Mouse (Mus musculus) spleen, embryonic (tissue): Measurements from ENCODE around the gene Ice2.

ENCODE experiments used
- CTCF ChIA-PET: fragments of 350-600 bp; sonication (Branson Sonifier 250); formaldehyde crosslinking; loops from one replicate; lab custom pipeline; 2022; lab: Charles Lee

Gene Ice2

DNA sequence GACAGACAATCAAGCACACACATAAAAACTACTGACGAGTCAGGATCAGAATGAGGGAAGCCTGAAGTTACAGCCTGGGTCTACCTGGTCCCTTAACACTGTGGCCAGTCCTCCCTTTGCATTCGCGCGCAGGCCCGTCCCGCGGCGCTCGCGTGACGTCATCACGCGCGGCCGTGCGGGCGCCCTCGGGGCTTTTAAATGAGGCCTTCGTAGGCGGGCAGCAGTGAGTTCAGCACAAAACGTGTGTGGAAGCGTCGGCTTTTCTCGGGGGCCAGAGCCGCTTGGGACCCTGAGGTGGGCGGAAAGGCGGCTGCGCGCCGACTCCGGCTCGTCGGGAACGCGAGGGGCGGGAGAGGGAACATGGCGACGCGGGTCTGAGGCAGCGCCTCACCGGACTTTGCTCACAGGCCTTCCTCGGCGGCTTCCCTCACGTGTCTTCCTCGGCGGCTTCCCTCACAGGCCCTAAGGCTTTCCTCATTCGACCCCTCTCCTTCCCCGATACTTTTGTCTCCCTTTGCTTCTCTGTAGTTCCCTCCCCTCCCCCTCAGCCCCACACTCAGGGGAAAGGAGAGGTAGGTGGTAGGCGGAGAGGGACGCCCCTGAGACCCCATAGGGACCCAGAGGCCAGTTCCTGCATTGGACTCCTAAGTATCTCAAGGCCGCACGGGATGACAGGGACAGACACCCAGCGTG is at the start of gene Ice2:
Ice2 (plus strand) TSS at position 147 of the 693 bp plus-strand sequence.
- CTCF ChIA-PET = no interaction called here

DNA sequence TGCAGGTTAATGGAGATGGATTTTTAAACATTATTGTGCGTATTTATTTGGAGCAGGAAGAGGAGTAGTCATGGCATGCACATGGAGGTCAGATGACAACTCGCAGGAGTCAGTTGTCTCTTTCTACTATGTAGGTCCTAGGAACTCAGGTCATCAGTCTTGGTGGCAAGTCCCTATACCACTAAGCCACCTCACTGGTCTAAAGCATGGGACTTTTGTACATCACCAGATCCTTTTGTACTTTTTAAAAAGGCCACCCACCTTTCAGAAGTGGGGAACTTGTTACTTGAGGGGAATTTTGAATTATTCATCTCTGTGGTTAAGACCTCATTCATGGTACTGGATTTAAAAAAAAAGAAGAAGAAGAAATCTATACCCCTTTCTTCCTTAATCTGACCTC is 48.2 kb upstream of the Ice2 start:
- CTCF ChIA-PET = no interaction called here

DNA sequence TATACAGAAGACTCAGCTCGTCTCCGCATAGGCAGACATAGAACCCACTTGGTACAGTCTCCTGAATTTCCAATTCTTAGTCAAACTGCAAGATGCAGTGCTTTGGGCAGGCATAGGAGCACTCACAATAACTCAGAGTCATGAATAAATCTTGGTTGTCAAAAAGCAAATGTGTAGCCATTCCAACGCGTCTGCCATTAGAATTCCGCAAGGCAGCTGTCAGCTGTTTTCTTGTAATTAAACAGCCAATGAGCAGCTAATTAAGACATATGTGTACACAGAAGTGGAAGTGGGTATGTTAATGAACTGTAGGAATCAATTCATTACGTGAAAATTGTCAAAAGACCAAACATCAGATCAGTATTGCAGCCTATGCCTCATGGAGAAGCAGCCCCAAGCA is 43.5 kb upstream of the Ice2 start:
- CTCF ChIA-PET = no interaction called here

DNA sequence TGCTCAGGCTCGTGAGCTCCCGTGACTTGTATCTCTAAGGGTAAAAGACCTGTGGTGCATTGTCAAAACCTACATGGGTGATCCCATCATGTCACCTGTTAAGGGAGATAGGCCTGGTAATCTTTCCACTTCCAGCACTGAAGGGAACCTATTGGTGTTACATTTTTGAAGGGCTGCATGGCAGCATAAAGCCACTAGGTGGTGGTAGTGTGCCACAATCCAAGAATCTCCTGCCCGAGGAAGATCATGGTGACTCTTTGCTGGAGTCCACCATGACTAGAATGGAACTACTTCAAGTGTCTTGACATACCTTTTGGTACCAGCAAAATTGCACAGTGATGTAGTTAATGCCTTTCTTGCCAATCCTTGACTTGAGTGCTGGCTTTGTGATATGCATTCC is 39.9 kb upstream of the Ice2 start:
- CTCF ChIA-PET = no interaction called here

DNA sequence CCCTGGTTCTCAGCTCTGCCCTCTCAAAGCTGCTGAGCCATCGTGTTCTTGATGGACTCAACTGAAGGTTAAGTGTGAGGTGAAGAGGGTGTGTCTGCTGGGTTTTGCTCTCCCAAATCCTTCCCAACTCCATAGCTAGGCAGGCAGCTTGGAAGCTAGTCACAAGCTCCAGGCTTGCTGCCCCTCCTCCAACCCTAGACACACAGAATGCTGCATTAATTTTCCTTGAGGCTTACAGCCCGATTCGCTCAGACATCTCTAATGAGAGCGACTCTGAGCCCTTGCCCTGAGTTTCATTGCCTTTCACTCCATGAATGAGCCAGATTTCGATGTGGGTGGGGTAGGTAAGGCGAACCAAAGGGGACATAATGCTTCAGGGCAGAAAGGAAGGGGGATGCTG is 38.9 kb upstream of the Ice2 start:
- CTCF ChIA-PET = interaction anchor here (0.5 kb wide), 1 partner anchor 11 kb away, joined by 4 read pairs; no protein-coding TSS in a partner anchor

GRCm38 (mm10) chr9:69361951-69362445 is 35.7 kb upstream of the Ice2 start:
- CTCF ChIA-PET = interaction anchor here (0.6 kb wide), 2 partner anchors 82 to 119 kb away, joined by 5 to 8 read pairs; no protein-coding TSS in a partner anchor

DNA sequence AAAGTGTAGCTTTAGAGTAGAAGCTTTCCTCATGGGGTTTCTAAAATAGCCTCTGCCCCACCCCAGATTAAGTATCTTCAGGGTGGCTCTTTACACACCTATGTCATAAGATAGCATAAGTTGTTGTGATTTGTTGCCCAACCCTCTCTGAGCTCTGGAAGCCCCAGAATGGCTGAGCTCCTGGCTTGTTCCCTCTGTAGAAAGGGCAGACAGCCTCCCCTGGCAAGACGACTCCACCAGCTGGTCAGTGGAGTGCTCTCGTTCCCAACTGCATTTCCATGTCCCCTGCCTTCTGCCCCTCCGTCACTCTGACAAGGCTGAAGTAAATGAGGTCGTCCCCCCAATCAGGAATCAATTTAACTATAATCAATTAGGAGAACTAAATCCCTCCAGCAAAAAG is 34.9 kb upstream of the Ice2 start:
- CTCF ChIA-PET = no interaction called here

GRCm38 (mm10) chr9:69364117-69364516 is 33.6 kb upstream of the Ice2 start:
- CTCF ChIA-PET = interaction anchor here (0.6 kb wide), 1 partner anchor 128 kb away, joined by 7 read pairs; no protein-coding TSS in a partner anchor

DNA sequence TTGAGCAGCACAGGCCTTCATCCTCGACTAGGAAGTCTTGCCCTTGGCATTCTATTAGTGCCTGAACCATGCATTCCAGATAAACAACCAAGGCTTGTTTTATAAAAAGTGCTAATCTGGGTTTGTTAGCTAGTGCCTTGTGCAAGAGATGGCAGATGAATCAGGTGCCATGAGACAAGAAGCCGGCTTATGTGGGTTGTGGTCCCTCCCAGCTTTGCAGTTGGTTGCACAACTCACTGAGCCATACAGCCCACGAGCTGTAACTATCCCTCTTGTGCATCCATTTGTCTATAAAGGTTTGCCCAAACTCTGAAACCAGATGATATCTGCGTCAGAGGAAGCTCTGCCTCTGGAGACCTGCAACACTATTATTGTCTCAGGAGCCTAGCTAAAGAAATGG is 30.7 kb upstream of the Ice2 start:
- CTCF ChIA-PET = interaction anchor here (0.5 to 1.0 kb wide), 2 partner anchors 66 to 114 kb away, joined by 3 to 4 read pairs; no protein-coding TSS in a partner anchor

- CTCF ChIA-PET = no interaction called here
These were observed 29.6 kb upstream of the Ice2 start for GRCm38 (mm10) chr9:69368071-69368470.

DNA sequence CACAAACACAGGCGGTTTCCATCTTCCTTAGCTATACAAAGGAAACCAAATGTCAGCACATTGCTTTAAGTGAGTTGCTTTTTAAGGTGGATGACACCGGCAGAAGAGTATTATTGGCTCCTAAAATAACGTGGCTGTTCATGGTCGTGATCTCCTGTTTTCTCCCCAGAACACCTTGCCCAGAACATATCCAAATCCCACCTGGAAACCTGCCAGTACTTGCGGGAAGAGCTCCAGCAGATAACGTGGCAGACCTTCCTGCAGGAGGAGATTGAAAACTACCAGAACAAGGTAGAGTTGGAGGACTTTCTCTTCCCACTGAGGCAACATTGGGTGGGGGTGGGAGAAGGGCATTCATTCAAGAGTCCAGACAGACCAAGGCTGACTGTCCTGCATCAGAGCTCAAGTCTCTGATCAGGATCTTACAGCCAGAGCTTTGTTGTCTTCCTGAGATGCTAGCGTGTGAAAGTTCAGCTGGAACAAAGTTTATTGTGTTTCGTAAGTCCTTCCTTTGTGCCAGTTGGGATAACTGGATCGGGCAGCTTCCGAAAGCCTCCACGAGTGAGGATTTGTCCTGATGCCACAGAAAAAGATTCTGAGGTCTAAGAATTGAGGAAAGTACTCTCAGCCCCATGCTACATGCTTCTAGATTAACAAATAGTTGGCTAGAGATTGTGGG is 26.5 kb upstream of the Ice2 start:
- CTCF ChIA-PET = interaction anchor here (0.6 kb wide), 1 partner anchor 79 kb away, joined by 4 read pairs; no protein-coding TSS in a partner anchor

DNA sequence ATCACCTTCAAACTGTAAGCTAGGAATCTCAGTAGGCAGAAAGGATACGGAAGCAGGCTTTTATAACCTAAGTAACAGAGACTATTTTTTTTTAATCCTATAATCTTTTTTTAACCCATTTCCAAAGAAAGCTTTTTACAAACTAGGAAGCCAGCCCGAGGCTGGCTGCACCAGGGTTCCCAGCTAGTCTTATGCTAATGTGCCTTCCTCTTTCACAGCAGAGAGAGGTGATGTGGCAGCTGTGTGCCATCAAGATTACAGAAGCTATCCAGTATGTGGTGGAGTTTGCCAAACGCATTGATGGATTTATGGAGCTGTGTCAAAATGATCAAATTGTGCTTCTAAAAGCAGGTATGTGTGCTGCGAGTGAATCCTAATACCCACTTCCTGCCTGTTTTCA is 24.8 kb upstream of the Ice2 start:
- CTCF ChIA-PET = no interaction called here

- CTCF ChIA-PET = no interaction called here
These were observed 20.6 kb upstream of the Ice2 start for GRCm38 (mm10) chr9:69376982-69377653.

GRCm38 (mm10) chr9:69377654-69378045 is 20.1 kb upstream of the Ice2 start:
- CTCF ChIA-PET = no interaction called here

GRCm38 (mm10) chr9:69380546-69380945 is 17.2 kb upstream of the Ice2 start:
- CTCF ChIA-PET = no interaction called here

GRCm38 (mm10) chr9:69381741-69382140 is 16.0 kb upstream of the Ice2 start:
- CTCF ChIA-PET = interaction anchor here (0.7 kb wide), 1 partner anchor 1644 kb away, joined by 3 read pairs; no protein-coding TSS in a partner anchor

DNA sequence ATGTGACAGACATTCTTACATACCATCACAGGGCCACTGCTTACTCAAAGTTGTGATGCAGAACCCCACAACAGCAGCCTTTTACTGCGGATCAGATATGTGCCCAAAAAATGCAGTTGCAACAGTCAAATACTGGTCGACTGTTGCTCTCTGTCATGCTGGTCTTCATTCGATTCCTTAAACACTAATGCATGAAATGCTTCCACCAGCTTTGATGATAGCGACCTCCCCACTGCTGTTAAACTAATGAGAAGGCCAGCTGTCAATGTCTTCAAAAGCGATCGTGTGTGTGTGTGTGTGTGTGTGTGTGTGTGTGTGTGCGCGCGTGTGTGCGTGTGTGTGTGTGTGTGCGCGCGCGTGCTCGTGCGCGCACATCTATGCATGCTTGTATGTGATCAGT is 13.2 kb upstream of the Ice2 start:
- CTCF ChIA-PET = no interaction called here

- CTCF ChIA-PET = no interaction called here
These were observed 12.8 kb upstream of the Ice2 start for GRCm38 (mm10) chr9:69384905-69385304.

DNA sequence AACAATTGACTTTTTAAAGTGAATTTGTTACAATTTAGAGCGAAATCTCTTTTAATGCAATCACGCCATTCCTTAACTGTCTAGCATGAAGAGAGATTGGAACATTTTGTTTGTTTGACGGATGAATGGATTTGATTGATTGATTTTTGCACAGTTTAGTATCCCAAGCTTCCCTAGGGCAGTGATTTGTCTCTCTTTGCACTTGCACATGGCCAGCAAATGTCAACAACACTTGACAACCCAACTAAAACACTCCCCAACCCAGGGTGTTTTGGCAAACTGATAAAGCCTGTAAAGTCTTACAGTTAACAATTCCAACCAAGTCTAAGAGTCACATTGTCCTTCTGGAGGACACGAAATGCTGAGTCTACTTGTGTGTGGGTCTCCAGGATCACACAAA is 10.4 kb upstream of the Ice2 start:
- CTCF ChIA-PET = no interaction called here

- CTCF ChIA-PET = no interaction called here
These were observed 7.1 kb upstream of the Ice2 start for GRCm38 (mm10) chr9:69390631-69391030.

- CTCF ChIA-PET = no interaction called here
These were observed 3.5 kb upstream of the Ice2 start for GRCm38 (mm10) chr9:69394234-69394633.

GRCm38 (mm10) chr9:69397432-69397759 is 310 bp upstream of the Ice2 start:
- CTCF ChIA-PET = no interaction called here
